Mouse (Mus musculus): ENCODE data around the gene 1810009A15Rik.
A peak's percentile ranks its signal among the peaks of the same experiment; 100 is the strongest.

Gene 1810009A15Rik

GRCm38 (mm10) chr19:8920836-8921291, 32.2 kb downstream of the 1810009A15Rik start:
- no peak for DNase-seq

- DNase-seq = no peak
These were observed 33.1 kb downstream of the 1810009A15Rik start for GRCm38 (mm10) chr19:8921741-8922140.

GRCm38 (mm10) chr19:8926766-8927165, 38.1 kb downstream of the 1810009A15Rik start:
- DNase-seq = no peak

- DNase-seq = no peak
These were observed 39.4 kb downstream of the 1810009A15Rik start for GRCm38 (mm10) chr19:8927891-8928525.

GRCm38 (mm10) chr19:8928689-8929223, 40.1 kb downstream of the 1810009A15Rik start:
- DNase-seq = no peak

- peak; percentile 74 to 84 for DNase-seq
These were observed 40.8 kb downstream of the 1810009A15Rik start, which contains the start of the genes Rom1 and Eml3 for GRCm38 (mm10) chr19:8929224-8930088. Gene Rom1, minus strand, starts transcription at chr19:8929356. Gene Eml3, plus strand, starts transcription at chr19:8929552.

- DNase-seq = no peak
These were observed 41.5 kb downstream of the 1810009A15Rik start for GRCm38 (mm10) chr19:8930117-8930516.

GRCm38 (mm10) chr19:8930771-8931170, 42.1 kb downstream of the 1810009A15Rik start:
- no peak for DNase-seq

GRCm38 (mm10) chr19:8936736-8937135, 48.1 kb downstream of the 1810009A15Rik start:
- DNase-seq = no peak
